Mouse (Mus musculus) adrenal gland, postnatal 10 days (tissue): ENCODE measurements around the gene Gm13278. TPM values are rescaled to one million over a fixed set of nuclear protein-coding genes. Genes with fewer than 3 reads are reported as not detected.
"Not testable (repeated sequence)": the region's sequence is repeated elsewhere in the genome, so short reads cannot be mapped to it uniquely, and the experiment has no call there.

ENCODE experiments used
- DNase-seq: peaks from one replicate; pipeline ENCODE4 v3.0.0; 2021; ENCODE audit warnings: mixed read lengths
- long read RNA-seq, 2 experiments: library from polyadenylated mRNA; stranded (forward); transcript quantifications; one replicate each; pipeline ENCODE4 v2.0.0; 2021
- total RNA-seq, 2 experiments: library from RNA; stranded (reverse); gene quantifications; 2 replicates each; pipeline ENCODE4 v1.2.3; 2021

Gm13278 gene
- total RNA-seq = not detected
- long read RNA-seq, experiment 1 = 0 reads
- long read RNA-seq, experiment 2 = 0 reads

GRCm38 (mm10) chr4:88791250-88791649 is at the start of gene Gm13278:
Gene Gm13278 (plus strand): TSS chr4:88791550.
- not testable (repeated sequence) for DNase-seq

DNA sequence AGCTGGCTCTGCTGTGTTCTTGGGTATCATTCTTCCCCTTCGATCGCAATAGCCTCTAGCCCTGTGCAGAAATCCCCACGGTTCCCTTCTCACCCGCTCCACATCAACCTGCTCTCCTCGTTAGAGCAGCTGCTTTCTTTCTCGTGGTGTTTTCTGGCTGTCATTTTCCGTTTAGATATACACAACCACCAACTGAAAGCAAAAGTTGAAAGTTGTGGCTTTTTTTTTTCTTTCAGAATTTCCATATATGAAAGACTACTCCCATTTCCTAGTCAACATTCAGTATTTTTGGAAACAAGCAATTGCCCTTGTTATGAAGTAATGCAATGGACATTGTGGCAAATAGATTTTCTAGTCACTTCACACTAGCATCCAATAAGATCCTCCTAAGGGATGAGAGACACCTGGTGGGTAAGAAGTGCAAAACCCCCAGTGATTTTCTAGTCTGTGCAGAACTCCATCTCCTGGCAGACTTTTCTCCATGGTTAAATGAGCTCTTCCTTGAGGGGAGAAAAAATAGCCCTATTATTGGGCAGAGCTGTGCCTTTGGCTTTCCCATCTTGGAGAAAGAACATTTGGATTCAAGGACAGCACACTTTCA is 48.5 kb upstream of the Gm13278 start:
- no peak for DNase-seq

GRCm38 (mm10) chr4:88744207-88744606 is 47.1 kb upstream of the Gm13278 start:
- DNase-seq = no peak

DNA sequence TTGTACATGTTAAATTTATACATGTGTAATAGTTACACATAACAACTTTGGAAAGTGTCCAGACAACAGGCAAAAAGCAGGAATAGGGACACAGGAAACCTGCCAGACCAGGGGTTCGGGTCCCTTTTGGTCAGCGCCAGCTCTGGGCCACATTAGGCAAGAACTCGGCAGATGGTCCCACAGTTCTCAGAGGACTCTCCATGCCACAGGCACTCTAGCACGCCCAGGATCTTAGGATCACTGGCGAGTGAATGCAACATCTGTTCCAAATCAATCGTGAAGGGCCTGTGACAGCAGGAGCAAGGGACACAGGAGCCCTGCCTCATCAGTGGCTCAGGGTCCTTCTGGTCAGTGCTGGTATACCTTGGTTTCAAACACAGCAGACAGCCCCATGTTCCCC is 41.4 kb upstream of the Gm13278 start:
- DNase-seq = no peak

DNA sequence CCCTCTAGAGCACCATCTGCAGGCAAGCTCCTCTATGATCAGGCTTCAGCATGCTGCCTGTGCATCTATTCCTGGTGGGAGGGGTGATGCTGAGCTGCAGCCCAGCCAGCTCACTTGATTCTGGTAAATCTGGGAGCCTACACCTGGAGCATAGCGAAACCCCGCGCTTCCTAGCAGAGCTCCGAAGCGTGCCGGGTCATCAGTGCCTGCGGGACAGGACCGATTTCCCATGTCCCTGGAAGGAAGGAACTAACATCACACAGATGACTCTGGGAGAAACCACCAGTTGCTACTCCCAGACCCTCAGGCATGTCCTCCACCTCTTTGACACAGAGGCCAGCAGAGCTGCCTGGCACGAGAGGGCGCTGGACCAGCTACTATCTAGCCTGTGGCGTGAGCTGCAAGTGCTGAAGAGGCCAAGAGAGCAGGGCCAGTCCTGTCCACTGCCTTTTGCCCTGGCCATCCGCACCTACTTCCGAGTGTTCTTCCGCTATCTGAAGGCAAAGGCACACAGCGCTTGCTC is 36.5 kb upstream of the Gm13278 start, which contains the start of gene Gm13271:
TSS of gene Gm13271 (plus strand) at position 51 of the 523 bp plus-strand sequence.
- peak; percentile 60 for DNase-seq

DNA sequence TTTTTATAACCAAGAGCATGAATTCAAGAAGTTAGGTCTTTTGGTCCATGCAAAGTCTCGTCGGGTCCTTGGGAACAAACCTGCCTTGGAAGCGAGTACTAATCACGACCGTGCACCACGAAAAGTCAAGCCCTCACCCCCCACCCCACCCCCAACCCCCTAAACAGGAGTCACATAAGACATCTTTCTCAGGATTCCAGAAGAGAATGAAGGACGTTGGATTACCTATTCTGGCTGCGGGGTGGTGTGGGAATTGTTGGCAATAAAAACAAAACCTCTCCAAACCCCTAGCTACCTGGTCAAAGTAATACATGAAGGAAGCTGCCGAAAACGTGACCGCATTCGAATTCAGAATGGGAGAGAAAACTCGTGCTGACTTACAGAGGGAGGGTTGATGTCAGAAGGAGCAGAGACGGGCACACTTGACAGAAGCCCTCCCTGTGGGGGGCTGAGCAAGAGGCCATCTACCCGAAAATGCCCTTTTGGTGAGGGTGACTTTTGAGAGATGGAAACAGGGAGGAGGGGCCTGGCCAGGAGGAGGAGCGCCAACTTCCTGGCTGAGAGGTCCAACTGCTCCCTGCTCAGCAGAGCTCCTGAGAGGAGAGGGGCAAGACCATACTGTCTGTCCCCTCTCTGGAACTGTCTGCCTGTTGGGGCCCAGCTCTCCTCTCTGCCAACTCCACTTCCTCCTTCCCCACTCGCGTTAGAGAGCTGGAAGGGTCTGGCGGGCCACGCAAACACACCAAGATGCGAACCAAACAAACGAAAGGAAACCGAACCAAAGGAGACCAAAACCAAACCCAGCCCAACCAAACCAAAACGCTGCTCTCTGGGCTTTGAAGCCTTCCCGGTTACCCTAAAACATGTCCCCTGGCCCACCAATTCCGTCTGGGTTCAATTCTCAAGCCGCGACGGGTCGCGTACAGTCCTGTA is 34.5 kb upstream of the Gm13278 start:
- DNase-seq = peak; percentile 25

GRCm38 (mm10) chr4:88757628-88758031 is 33.7 kb upstream of the Gm13278 start:
- DNase-seq = peak; percentile 86

- not testable (repeated sequence) for DNase-seq
Observed at GRCm38 (mm10) chr4:88758751-88759150, 32.6 kb upstream of the Gm13278 start.

GRCm38 (mm10) chr4:88759610-88760268 is 31.6 kb upstream of the Gm13278 start, which contains the start of gene Gm13283:
Gene Gm13283 (plus strand): TSS chr4:88760119.
- peak; percentile 39 for DNase-seq

GRCm38 (mm10) chr4:88760431-88760830 is 30.9 kb upstream of the Gm13278 start:
- DNase-seq = peak; percentile 81

GRCm38 (mm10) chr4:88761776-88762175 is 29.6 kb upstream of the Gm13278 start:
- peak; percentile 63 for DNase-seq

DNA sequence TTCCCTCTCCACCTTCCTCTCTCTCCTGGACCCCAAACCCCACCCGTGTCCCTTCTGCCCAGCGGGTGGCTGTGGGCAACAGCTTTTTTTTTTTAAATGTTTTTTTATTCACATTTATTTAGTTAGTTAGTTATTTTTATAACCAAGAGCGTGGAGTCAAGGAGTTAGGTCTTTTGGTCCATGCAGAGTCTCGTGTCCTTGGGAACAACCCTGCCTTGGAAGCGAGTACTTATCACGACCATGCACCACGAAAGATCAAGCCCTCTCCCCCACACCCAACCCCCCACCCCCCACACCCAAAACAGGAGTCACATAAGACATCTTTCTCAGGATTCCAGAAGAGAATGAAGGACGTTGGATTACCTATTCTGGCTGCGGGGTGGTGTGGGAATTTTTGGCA is 29.0 kb upstream of the Gm13278 start:
- not testable (repeated sequence) for DNase-seq

DNA sequence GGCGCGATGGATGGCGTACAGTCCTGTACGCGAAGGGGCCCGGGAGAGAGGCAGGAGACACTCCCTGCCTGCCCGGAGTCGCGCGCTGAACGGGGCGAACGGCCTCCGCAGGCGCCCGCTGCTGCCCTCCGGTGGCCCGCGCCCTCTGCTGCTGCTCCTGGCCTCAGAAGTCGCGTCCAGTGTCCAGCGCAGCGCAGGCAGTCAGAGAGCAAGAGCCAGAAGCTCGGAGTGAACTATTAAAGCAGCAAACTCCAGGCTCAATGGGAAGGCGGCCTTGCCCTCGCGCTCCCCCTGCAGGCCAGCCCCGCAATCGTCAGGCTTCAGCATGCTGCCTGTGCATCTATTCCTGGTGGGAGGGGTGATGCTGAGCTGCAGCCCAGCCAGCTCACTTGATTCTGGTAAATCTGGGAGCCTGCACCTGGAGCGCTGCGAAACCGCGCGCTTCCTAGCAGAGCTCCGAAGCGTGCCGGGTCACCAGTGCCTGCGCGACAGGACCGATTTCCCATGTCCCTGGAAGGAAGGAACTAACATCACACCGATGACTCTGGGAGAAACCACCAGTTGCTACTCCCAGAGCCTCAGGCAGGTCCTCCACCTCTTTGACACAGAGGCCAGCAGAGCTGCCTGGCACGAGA is 27.8 kb upstream of the Gm13278 start:
- peak; percentile 61 for DNase-seq

GRCm38 (mm10) chr4:88773534-88773933 is 17.8 kb upstream of the Gm13278 start, which contains the start of gene Gm13290:
Gene Gm13290 (plus strand): TSS chr4:88773834.
- not testable (repeated sequence) for DNase-seq

DNA sequence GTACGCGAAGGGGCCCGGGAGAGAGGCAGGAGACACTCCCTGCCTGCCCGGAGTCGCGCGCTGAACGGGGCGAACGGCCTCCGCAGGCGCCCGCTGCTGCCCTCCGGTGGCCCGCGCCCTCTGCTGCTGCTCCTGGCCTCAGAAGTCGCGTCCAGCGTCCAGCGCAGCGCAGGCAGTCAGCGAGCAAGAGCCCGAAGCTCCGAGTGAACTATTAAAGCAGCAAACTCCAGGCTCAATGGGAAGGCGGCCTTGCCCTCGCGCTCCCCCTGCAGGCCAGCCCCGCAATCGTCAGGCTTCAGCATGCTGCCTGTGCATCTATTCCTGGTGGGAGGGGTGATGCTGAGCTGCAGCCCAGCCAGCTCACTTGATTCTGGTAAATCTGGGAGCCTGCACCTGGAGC is 14.7 kb upstream of the Gm13278 start, which contains the start of gene Gm13289:
TSS of gene Gm13289 (plus strand) at position 301 of the 400 bp plus-strand sequence.
- not testable (repeated sequence) for DNase-seq

- not testable (repeated sequence) for DNase-seq
Observed at GRCm38 (mm10) chr4:88779550-88779949, 11.8 kb upstream of the Gm13278 start, which contains the start of gene Gm13272. Gene Gm13272 (plus strand): TSS chr4:88779850.

- not testable (repeated sequence) for DNase-seq
Observed at GRCm38 (mm10) chr4:88780320-88780719, 11.0 kb upstream of the Gm13278 start.

DNA sequence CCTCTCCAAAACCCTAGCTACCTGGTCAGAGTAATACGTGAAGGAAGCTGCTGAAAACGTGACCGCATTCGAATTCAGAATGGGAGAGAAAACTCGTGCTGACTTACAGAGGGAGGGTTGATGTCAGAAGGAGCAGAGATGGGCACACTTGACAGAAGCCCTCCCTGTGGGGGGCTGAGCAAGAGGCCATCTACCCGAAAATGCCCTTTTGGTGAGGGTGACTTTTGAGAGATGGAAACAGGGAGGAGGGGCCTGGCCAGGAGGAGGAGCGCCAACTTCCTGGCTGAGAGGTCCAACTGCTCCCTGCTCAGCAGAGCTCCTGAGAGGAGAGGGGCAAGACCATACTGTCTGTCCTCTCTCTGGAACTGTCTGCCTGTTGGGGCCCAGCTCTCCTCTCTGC is 9.5 kb upstream of the Gm13278 start, which contains the start of gene Ifnz:
TSS of gene Ifnz (plus strand) at position 301 of the 400 bp plus-strand sequence.
- not testable (repeated sequence) for DNase-seq

- peak; percentile 16 for DNase-seq
Observed at GRCm38 (mm10) chr4:88782335-88782734, 9.0 kb upstream of the Gm13278 start.

- DNase-seq = not testable (repeated sequence)
Observed at GRCm38 (mm10) chr4:88785409-88785808, 5.9 kb upstream of the Gm13278 start, which contains the start of gene Gm13276. Gene Gm13276 (plus strand): TSS chr4:88785709.

GRCm38 (mm10) chr4:88788402-88788801 is 2.9 kb upstream of the Gm13278 start, which contains the start of gene Gm13277:
Gene Gm13277 (plus strand): TSS chr4:88788632.
- peak; percentile 75 for DNase-seq
